Mouse (Mus musculus) neutrophil, adult 5-6 weeks (primary cell): ENCODE measurements around the gene Mettl7b. TPM values are rescaled to one million over a fixed set of nuclear protein-coding genes. Genes with fewer than 3 reads are reported as not detected.

Source experiments
- total RNA-seq: library from RNA; stranded (forward); fragments of 200-1000 nt; gene quantifications from 2 replicates; pipeline ENCODE4 v1.2.3, GENCODE M21; 2017

The Mettl7b gene
- total RNA-seq, 1 experiment from 2014 or later: not detected

Other genes starting within 250 kb of the Mettl7b start
- 264 and 290 TPM in 2 replicates for gene Dgka, start 216.1 kb downstream of the Mettl7b start, total RNA-seq
- gene Pym1, start 213.1 kb downstream of the Mettl7b start, total RNA-seq: 56.3 and 57.8 TPM in 2 replicates
- gene Mmp19, start 170.1 kb downstream of the Mettl7b start, total RNA-seq: 4.2 and 4.4 TPM in 2 replicates
- 77.7 and 87.9 TPM in 2 replicates for gene Dnajc14, start 156.9 kb downstream of the Mettl7b start, total RNA-seq
- 7.9 and 8.0 TPM in 2 replicates for gene Tmem198b, start 156.6 kb downstream of the Mettl7b start, total RNA-seq
- gene Sarnp, start 143.7 kb downstream of the Mettl7b start, total RNA-seq: 77.9 and 106 TPM in 2 replicates
- gene Ormdl2, start 139.3 kb downstream of the Mettl7b start, total RNA-seq: 20.0 TPM in 2 replicates
- 19.9 and 22.1 TPM in 2 replicates for gene Gdf11, start 69.3 kb downstream of the Mettl7b start, total RNA-seq
- gene Cd63, start 60.0 kb downstream of the Mettl7b start, total RNA-seq: 22.8 and 30.5 TPM in 2 replicates
- 7.4 and 9.5 TPM in 2 replicates for gene Rdh5, start 38.1 kb downstream of the Mettl7b start, total RNA-seq
- 58.3 and 85.6 TPM in 2 replicates for gene Bloc1s1, start 37.0 kb downstream of the Mettl7b start, total RNA-seq
- gene Itga7, start 27.2 kb downstream of the Mettl7b start, total RNA-seq: 0.25 and 0.35 TPM in 2 replicates
- gene Olfr9, start 28.4 kb upstream of the Mettl7b start, total RNA-seq: 0.12 TPM in 1 of 2 replicates, not detected in the other
- gene Olfr763, start 49.8 kb upstream of the Mettl7b start, total RNA-seq: not detected in 2 replicates
- not detected in 2 replicates for gene Olfr764-ps1, start 78.9 kb upstream of the Mettl7b start, total RNA-seq
- not detected in 2 replicates for gene Olfr765, start 89.0 kb upstream of the Mettl7b start, total RNA-seq
- gene Olfr766-ps1, start 108.0 kb upstream of the Mettl7b start, total RNA-seq: not detected in 2 replicates
- gene Olfr767, start 121.9 kb upstream of the Mettl7b start, total RNA-seq: 0.12 TPM in 1 of 2 replicates, not detected in the other
- not detected in 2 replicates for gene Olfr768, start 138.4 kb upstream of the Mettl7b start, total RNA-seq
- gene Olfr769, start 156.9 kb upstream of the Mettl7b start, total RNA-seq: not detected in 2 replicates
- not detected in 2 replicates for gene Olfr770, start 178.0 kb upstream of the Mettl7b start, total RNA-seq
- not detected in 2 replicates for gene Olfr771, start 203.8 kb upstream of the Mettl7b start, total RNA-seq
- gene Olfr772, start 216.9 kb upstream of the Mettl7b start, total RNA-seq: not detected in 2 replicates
- gene Olfr773, start 226.4 kb upstream of the Mettl7b start, total RNA-seq: not detected in 2 replicates